Comparison of ENCODE assay signal across 23 mouse cellular contexts in genomic region chr6:135390398-135390797, GRCm38 (mm10). TPM values are rescaled to one million over a fixed set of nuclear protein-coding genes. Genes with fewer than 3 reads are reported as not detected.
A peak's percentile ranks its signal among the peaks of the same experiment; 100 is the strongest.
DNase-seq lines count a peak whose midpoint lies in the region; ATAC-seq and TF ChIP-seq lines count a peak whose summit lies in the region.
"Had no signal": no experiment of that assay in that cellular context is flagged by ENCODE, and none has a peak within 500 bp of the region (broad histone marks: within the 10 kb centered on the region; RNA-seq: fewer than 3 reads in every experiment).

No protein-coding gene starts in this region.

- peaks cover 3% of the 10 kb centered on the region; the same call in 1 of the 2 replicates for H3K4me1 ChIP-seq in liver, embryonic 11.5 days (replicated peaks; ENCODE audit: control insufficient read depth, insufficient read depth, low read length)
- no peaks in the 10 kb centered on the region; the same call in 1 of the 2 replicates for H3K4me1 ChIP-seq in liver, postnatal 0 days (ENCODE audit: insufficient read depth)
- H3K4me1 ChIP-seq: forebrain, embryonic 10.5 days; heart, embryonic 12.5 days had no signal

- DNase-seq in liver, embryonic 11.5 days (ENCODE audit: low spot score), result no peak
- no peak for DNase-seq in liver, postnatal 0 days
- peak; percentile 75 for DNase-seq in 416B (ENCODE audit: low read depth)
- DNase-seq in heart, postnatal 36 days, result no peak
- no peak for DNase-seq in heart, postnatal 4 days
- DNase-seq: adrenal gland, adult 2 months; adrenal gland, postnatal 25 days; cerebellum, adult 18-20 months; cerebellum, adult 9-11 months; cerebellum, postnatal 36 days; embryo, embryonic 11 days; gastrocnemius, adult 2 months; gastrocnemius, postnatal 25 days had no signal

- no peak for TF ChIP-seq CTCF in liver, postnatal 0 days (IDR thresholded peaks at IDR 0.05; ENCODE audit: low read depth)

- ATAC-seq in liver, embryonic 11.5 days (replicated peaks; ENCODE audit: low FRiP score), result peak; percentile 67
- no peak for ATAC-seq in liver, postnatal 0 days
- peak; percentile 74 to 77 for ATAC-seq in hematopoietic stem cell, adult 5-6 weeks (replicated peaks in 1 of 2; ENCODE audit: insufficient read depth in 1 of 2, low FRiP score in 2 of 2, low TSS enrichment in 1 of 2, low read depth in 1 of 2, poor library complexity in 2 of 2, severe bottlenecking in 2 of 2)
- peak; percentile 36 for ATAC-seq in megakaryocyte-erythroid progenitor cell, adult 5-6 weeks (replicated peaks; ENCODE audit: low FRiP score, low TSS enrichment, poor library complexity, severe bottlenecking)
- ATAC-seq: forebrain, embryonic 14.5 days had no signal

- no peak overlapping the region for H3K4me3 ChIP-seq in liver, embryonic 11.5 days (ENCODE audit: low read depth, low read length)
- H3K4me3 ChIP-seq in liver, postnatal 0 days (ENCODE audit: low read depth, low read length), result no peak overlapping the region
- H3K4me3 ChIP-seq: embryonic facial prominence, embryonic 15.5 days; erythroblast, embryonic 14.5 days; forebrain, embryonic 10.5 days; gastrocnemius, adult 2 months; heart, embryonic 12.5 days had no signal

- no peaks in the 10 kb centered on the region for H3K27me3 ChIP-seq in liver, embryonic 11.5 days (replicated peaks; ENCODE audit: control insufficient read depth, insufficient read depth, low read length)
- H3K27me3 ChIP-seq in liver, postnatal 0 days (ENCODE audit: insufficient read depth, low read length), result no peaks in the 10 kb centered on the region
- H3K27me3 ChIP-seq: CH12.LX; embryonic facial prominence, embryonic 15.5 days had no signal

- TF ChIP-seq EP300 in liver, postnatal 0 days (IDR thresholded peaks at IDR 0.05; ENCODE audit: low read depth), result no peak

- H3K27ac ChIP-seq in liver, embryonic 11.5 days (ENCODE audit: low read depth, low read length), result no peak overlapping the region
- H3K27ac ChIP-seq in liver, postnatal 0 days (ENCODE audit: low read depth), result no peak overlapping the region
- H3K27ac ChIP-seq: embryonic facial prominence, embryonic 15.5 days; forebrain, embryonic 10.5 days; gastrocnemius, adult 2 months; hindbrain, embryonic 14.5 days had no signal

- 32% methylated on average over 3 of the region's 3 CpGs for WGBS in liver, embryonic 11.5 days
- 27% methylated on average over 3 of the region's 3 CpGs for WGBS in liver, postnatal 0 days (ENCODE audit: insufficient replicate concordance)

- H3K4me2 ChIP-seq in liver, embryonic 11.5 days, result no peak overlapping the region
- H3K4me2 ChIP-seq in liver, postnatal 0 days (ENCODE audit: low read depth, low read length), result no peak overlapping the region
- H3K4me2 ChIP-seq: embryonic facial prominence, embryonic 15.5 days; heart, embryonic 12.5 days; hindbrain, embryonic 14.5 days had no signal

- H3K36me3 ChIP-seq in liver, embryonic 11.5 days (ENCODE audit: control insufficient read depth, insufficient read depth, low read length), result no peaks in the 10 kb centered on the region
- H3K36me3 ChIP-seq in liver, postnatal 0 days (replicated peaks; ENCODE audit: insufficient read depth, low read length), result no peaks in the 10 kb centered on the region
- H3K36me3 ChIP-seq: embryonic facial prominence, embryonic 15.5 days; forebrain, embryonic 10.5 days; heart, embryonic 12.5 days had no signal

- H3K9me3 ChIP-seq in liver, embryonic 11.5 days (ENCODE audit: control insufficient read depth, low read length), result no peaks in the 10 kb centered on the region
- no peaks in the 10 kb centered on the region for H3K9me3 ChIP-seq in liver, postnatal 0 days (ENCODE audit: low read length)
- H3K9me3 ChIP-seq: embryonic facial prominence, embryonic 15.5 days; forebrain, embryonic 10.5 days; heart, embryonic 12.5 days had no signal

- intact Hi-C loops in heart, postnatal 36 days (cut with DNase I), result no loop called here

- no peak overlapping the region for H3K9ac ChIP-seq in liver, embryonic 11.5 days (ENCODE audit: low read depth, low read length)
- no peak overlapping the region for H3K9ac ChIP-seq in liver, postnatal 0 days (replicated peaks)
- H3K9ac ChIP-seq: embryonic facial prominence, embryonic 15.5 days; heart, embryonic 12.5 days; hindbrain, embryonic 14.5 days had no signal

RNA-seq across cellular contexts. Expression of gene Emp1, which starts 28.1 kb away (rescaled TPM):
- polyA plus RNA-seq in liver, embryonic 11.5 days (2014; fragmentation: Nextera tagmentation; extraction: Ambion mirVana), result 0.81 and 1.5 TPM in 2 replicates
- 1.2 TPM in 2 replicates for polyA plus RNA-seq in liver, postnatal 0 days (2015; fragmentation: Nextera tagmentation; extraction: Ambion mirVana)
- 31.7 and 32.0 TPM in 2 replicates for total RNA-seq in hematopoietic stem cell, adult 5-6 weeks (2017)
- 1.1 and 2.0 TPM in 2 replicates for total RNA-seq in megakaryocyte-erythroid progenitor cell, adult 5-6 weeks (2014; fragmentation: Nextera tagmentation)
- 0.66 TPM in 1 of 2 replicates, not detected in the other for total RNA-seq in megakaryocyte-erythroid progenitor cell, adult 5-6 weeks (2017)
- 10 to 100 TPM; 46.9 to 53.3 TPM for total RNA-seq in heart, postnatal 36 days (2021)
- 100 to 1,000 TPM; 233 to 234 TPM for total RNA-seq in heart, postnatal 4 days (2021)
- total RNA-seq: granulocyte monocyte progenitor cell, adult 5-6 weeks had no signal
- polyA plus RNA-seq: erythroblast, embryonic 14.5 days had no signal

Comparison
In these comparisons a context has a peak if more than half of its experiments do, and no peak if none do; other contexts are left out.
1. RNA of gene Emp1, which starts 28.1 kb away (total RNA-seq): 233 to 234 TPM in heart, postnatal 4 days, 46.9 to 53.3 TPM in heart, postnatal 36 days and 31.7 to 32.0 TPM in hematopoietic stem cell, adult 5-6 weeks; 0.66 to 2.0 TPM in megakaryocyte-erythroid progenitor cell, adult 5-6 weeks; every median in the first group is over 10 times any median in the second.